Mouse (Mus musculus): ENCODE measurements around the gene Celf2. TPM values are rescaled to one million over a fixed set of nuclear protein-coding genes. Genes with fewer than 3 reads are reported as not detected.

Gene Celf2
- polyA plus RNA-seq, 1 experiment from 2014 or later: 52.6 TPM

GRCm38 (mm10) chr2:6969228-6969627, 540.1 kb downstream of the Celf2 start:
- Histone ChIP-seq H3K4me1 (ENCODE audit: control insufficient read depth, insufficient read depth, low read length) (no peaks in the 10 kb centered on the region), H3K4me2 (ENCODE audit: low read depth, low read length) (no peak overlapping the region), H3K27me3 (ENCODE audit: control insufficient read depth, insufficient read depth, low read length) (no peaks in the 10 kb centered on the region), H3K36me3 (ENCODE audit: control insufficient read depth, insufficient read depth, low read length) (no peaks in the 10 kb centered on the region), H3K4me3 (replicated peaks; ENCODE audit: low read length) (no peak overlapping the region), H3K27ac (ENCODE audit: low read length) (no peak overlapping the region), H3K9ac (ENCODE audit: low read length) (no peak overlapping the region), H3K9me3 (replicated peaks; ENCODE audit: control insufficient read depth, low read length) (no peaks in the 10 kb centered on the region)
- WGBS: 71% methylated on average over 6 of the region's 6 CpGs
- ATAC-seq (ENCODE audit: insufficient read depth, low FRiP score): no peak

- Histone ChIP-seq H3K4me3 (replicated peaks; ENCODE audit: low read length) (no peak overlapping the region), H3K4me2 (ENCODE audit: low read depth, low read length) (no peak overlapping the region), H3K27ac (ENCODE audit: low read length) (no peak overlapping the region), H3K27me3 (ENCODE audit: control insufficient read depth, insufficient read depth, low read length) (no peaks in the 10 kb centered on the region), H3K9me3 (replicated peaks; ENCODE audit: control insufficient read depth, low read length) (no peaks in the 10 kb centered on the region), H3K4me1 (ENCODE audit: control insufficient read depth, insufficient read depth, low read length) (no peaks in the 10 kb centered on the region), H3K36me3 (ENCODE audit: control insufficient read depth, insufficient read depth, low read length) (no peaks in the 10 kb centered on the region), H3K9ac (ENCODE audit: low read length) (no peak overlapping the region)
- ATAC-seq (ENCODE audit: insufficient read depth, low FRiP score): no peak
These were observed 544.1 kb downstream of the Celf2 start for GRCm38 (mm10) chr2:6965243-6965642.

GRCm38 (mm10) chr2:6950702-6951101, 558.7 kb downstream of the Celf2 start:
- WGBS: 65% methylated on average over 4 of the region's 4 CpGs
- ATAC-seq (ENCODE audit: insufficient read depth, low FRiP score): no peak
- no peaks in the 10 kb centered on the region for H3K36me3 ChIP-seq (ENCODE audit: control insufficient read depth, insufficient read depth, low read length)
- no peaks in the 10 kb centered on the region for H3K4me1 ChIP-seq (ENCODE audit: control insufficient read depth, insufficient read depth, low read length)
- H3K27me3 ChIP-seq (ENCODE audit: control insufficient read depth, insufficient read depth, low read length): no peaks in the 10 kb centered on the region
- no peak overlapping the region for H3K4me3 ChIP-seq (replicated peaks; ENCODE audit: low read length)
- H3K4me2 ChIP-seq (ENCODE audit: low read depth, low read length): no peak overlapping the region
- no peaks in the 10 kb centered on the region for H3K9me3 ChIP-seq (replicated peaks; ENCODE audit: control insufficient read depth, low read length)
- no peak overlapping the region for H3K27ac ChIP-seq (ENCODE audit: low read length)
- H3K9ac ChIP-seq (ENCODE audit: low read length): no peak overlapping the region

- Histone ChIP-seq H3K9me3 (replicated peaks; ENCODE audit: control insufficient read depth, low read length) (no peaks in the 10 kb centered on the region), H3K27me3 (ENCODE audit: control insufficient read depth, insufficient read depth, low read length) (no peaks in the 10 kb centered on the region), H3K36me3 (ENCODE audit: control insufficient read depth, insufficient read depth, low read length) (no peaks in the 10 kb centered on the region), H3K27ac (ENCODE audit: low read length) (no peak overlapping the region), H3K4me3 (replicated peaks; ENCODE audit: low read length) (no peak overlapping the region), H3K4me1 (ENCODE audit: control insufficient read depth, insufficient read depth, low read length) (no peaks in the 10 kb centered on the region), H3K9ac (ENCODE audit: low read length) (no peak overlapping the region), H3K4me2 (ENCODE audit: low read depth, low read length) (no peak overlapping the region)
- 82% methylated on average over 9 of the region's 9 CpGs for WGBS
- ATAC-seq (ENCODE audit: insufficient read depth, low FRiP score): no peak
These were observed 563.5 kb downstream of the Celf2 start for GRCm38 (mm10) chr2:6945638-6946415.

GRCm38 (mm10) chr2:6943651-6944050, 565.7 kb downstream of the Celf2 start:
- no peaks in the 10 kb centered on the region for H3K4me1 ChIP-seq (ENCODE audit: control insufficient read depth, insufficient read depth, low read length)
- H3K27me3 ChIP-seq (ENCODE audit: control insufficient read depth, insufficient read depth, low read length): no peaks in the 10 kb centered on the region
- ATAC-seq (ENCODE audit: insufficient read depth, low FRiP score): no peak
- H3K36me3 ChIP-seq (ENCODE audit: control insufficient read depth, insufficient read depth, low read length): no peaks in the 10 kb centered on the region
- H3K9ac ChIP-seq (ENCODE audit: low read length): no peak overlapping the region
- H3K4me2 ChIP-seq (ENCODE audit: low read depth, low read length): no peak overlapping the region
- no peaks in the 10 kb centered on the region for H3K9me3 ChIP-seq (replicated peaks; ENCODE audit: control insufficient read depth, low read length)
- no peak overlapping the region for H3K27ac ChIP-seq (ENCODE audit: low read length)
- H3K4me3 ChIP-seq (replicated peaks; ENCODE audit: low read length): no peak overlapping the region
- 75% methylated on average over 8 of the region's 8 CpGs for WGBS

- Histone ChIP-seq H3K27ac (ENCODE audit: low read length) (no peak overlapping the region), H3K9me3 (replicated peaks; ENCODE audit: control insufficient read depth, low read length) (no peaks in the 10 kb centered on the region), H3K27me3 (ENCODE audit: control insufficient read depth, insufficient read depth, low read length) (no peaks in the 10 kb centered on the region), H3K36me3 (ENCODE audit: control insufficient read depth, insufficient read depth, low read length) (no peaks in the 10 kb centered on the region), H3K4me2 (ENCODE audit: low read depth, low read length) (no peak overlapping the region), H3K4me1 (ENCODE audit: control insufficient read depth, insufficient read depth, low read length) (no peaks in the 10 kb centered on the region), H3K4me3 (replicated peaks; ENCODE audit: low read length) (no peak overlapping the region), H3K9ac (ENCODE audit: low read length) (no peak overlapping the region)
- 70% methylated on average over 2 of the region's 2 CpGs for WGBS
- ATAC-seq (ENCODE audit: insufficient read depth, low FRiP score): no peak
These were observed 566.5 kb downstream of the Celf2 start for GRCm38 (mm10) chr2:6942635-6943390.

- no peak overlapping the region for H3K4me2 ChIP-seq (ENCODE audit: low read depth, low read length)
- no peak overlapping the region for H3K4me3 ChIP-seq (replicated peaks; ENCODE audit: low read length)
- no peak for ATAC-seq (ENCODE audit: insufficient read depth, low FRiP score)
- H3K4me1 ChIP-seq (ENCODE audit: control insufficient read depth, insufficient read depth, low read length): no peaks in the 10 kb centered on the region
- H3K9ac ChIP-seq (ENCODE audit: low read length): no peak overlapping the region
- no peak overlapping the region for H3K27ac ChIP-seq (ENCODE audit: low read length)
- 88% methylated on average over 2 of the region's 2 CpGs for WGBS
- no peaks in the 10 kb centered on the region for H3K27me3 ChIP-seq (ENCODE audit: control insufficient read depth, insufficient read depth, low read length)
- H3K36me3 ChIP-seq (ENCODE audit: control insufficient read depth, insufficient read depth, low read length): no peaks in the 10 kb centered on the region
- H3K9me3 ChIP-seq (replicated peaks; ENCODE audit: control insufficient read depth, low read length): no peaks in the 10 kb centered on the region
These were observed 570.2 kb downstream of the Celf2 start for GRCm38 (mm10) chr2:6939143-6939542.

- ATAC-seq (ENCODE audit: insufficient read depth, low FRiP score): no peak
- Histone ChIP-seq H3K4me2 (ENCODE audit: low read depth, low read length) (no peak overlapping the region), H3K4me3 (replicated peaks; ENCODE audit: low read length) (no peak overlapping the region), H3K4me1 (ENCODE audit: control insufficient read depth, insufficient read depth, low read length) (no peaks in the 10 kb centered on the region), H3K36me3 (ENCODE audit: control insufficient read depth, insufficient read depth, low read length) (no peaks in the 10 kb centered on the region), H3K9me3 (replicated peaks; ENCODE audit: control insufficient read depth, low read length) (no peaks in the 10 kb centered on the region), H3K27ac (ENCODE audit: low read length) (no peak overlapping the region), H3K27me3 (ENCODE audit: control insufficient read depth, insufficient read depth, low read length) (no peaks in the 10 kb centered on the region), H3K9ac (ENCODE audit: low read length) (no peak overlapping the region)
- WGBS: 77% methylated on average over 12 of the region's 12 CpGs
These were observed 576.2 kb downstream of the Celf2 start for GRCm38 (mm10) chr2:6933130-6933529.

GRCm38 (mm10) chr2:6927693-6928360, 581.5 kb downstream of the Celf2 start:
- Histone ChIP-seq H3K9ac (ENCODE audit: low read length) (no peak overlapping the region), H3K4me3 (replicated peaks; ENCODE audit: low read length) (no peak overlapping the region), H3K27me3 (ENCODE audit: control insufficient read depth, insufficient read depth, low read length) (no peaks in the 10 kb centered on the region), H3K4me2 (ENCODE audit: low read depth, low read length) (no peak overlapping the region), H3K9me3 (replicated peaks; ENCODE audit: control insufficient read depth, low read length) (no peaks in the 10 kb centered on the region), H3K36me3 (ENCODE audit: control insufficient read depth, insufficient read depth, low read length) (no peaks in the 10 kb centered on the region), H3K4me1 (ENCODE audit: control insufficient read depth, insufficient read depth, low read length) (no peaks in the 10 kb centered on the region), H3K27ac (ENCODE audit: low read length) (no peak overlapping the region)
- ATAC-seq (ENCODE audit: insufficient read depth, low FRiP score): no peak
- 51% methylated on average over 4 of the region's 4 CpGs for WGBS
